8 mouse cellular contexts compared by ENCODE assay signal in genomic region chr15:85867696-85868095, GRCm38 (mm10). TPM values are rescaled to one million over a fixed set of nuclear protein-coding genes. Genes with fewer than 3 reads are reported as not detected.
DNase-seq lines count a peak whose midpoint lies in the region; ATAC-seq and TF ChIP-seq lines count a peak whose summit lies in the region.

No protein-coding gene starts in this region.

- no peak overlapping the region for H3K4me2 ChIP-seq in lung, embryonic 16.5 days (ENCODE audit: low read depth, low read length)

- WGBS in embryonic facial prominence, embryonic 10.5 days, result 58% methylated on average over 6 of the region's 6 CpGs
- 40% methylated on average over 6 of the region's 6 CpGs for WGBS in heart, adult 2 months
- whole genome bisulfite sequencing in lung, embryonic 16.5 days, result 41% methylated on average over 6 of the region's 6 CpGs

- peak; percentile 78 for TF ChIP-seq CTCF in ES-Bruce4 (IDR thresholded peaks at IDR 0.05; ENCODE audit: low read depth, low read length)
- peak; percentile 98 for TF ChIP-seq CTCF in heart, adult 2 months (IDR thresholded peaks at IDR 0.05)

- TF ChIP-seq POLR2A in ES-Bruce4 (IDR thresholded peaks at IDR 0.05; ENCODE audit: insufficient read depth, low read length), result no peak
- TF ChIP-seq POLR2A in heart, adult 2 months (IDR thresholded peaks at IDR 0.05; ENCODE audit: insufficient read depth, low read depth, low read length), result no peak

- no peaks in the 10 kb centered on the region for H3K4me1 ChIP-seq in ES-Bruce4 (ENCODE audit: control insufficient read depth, insufficient read depth, low read length)
- H3K4me1 ChIP-seq in embryonic facial prominence, embryonic 10.5 days, result peaks cover under 1% of the 10 kb centered on the region; the same call in 1 of the 2 replicates
- no peaks in the 10 kb centered on the region for H3K4me1 ChIP-seq in heart, adult 2 months (ENCODE audit: control insufficient read depth, insufficient read depth, low read length)
- H3K4me1 ChIP-seq in lung, embryonic 16.5 days (replicated peaks; ENCODE audit: control insufficient read depth, insufficient read depth, low read length), result no peaks in the 10 kb centered on the region

- TF ChIP-seq EP300 in ES-Bruce4 (IDR thresholded peaks at IDR 0.05; ENCODE audit: insufficient read depth, low read depth, low read length), result no peak
- TF ChIP-seq EP300 in heart, adult 2 months (IDR thresholded peaks at IDR 0.05; ENCODE audit: insufficient read depth, low read depth, low read length), result peak; percentile 87; the same call in 1 of the 2 replicates

- H3K27me3 ChIP-seq in ES-Bruce4 (ENCODE audit: control insufficient read depth, insufficient read depth, low read length, poor library complexity, severe bottlenecking), result no peaks in the 10 kb centered on the region
- no peaks in the 10 kb centered on the region for H3K27me3 ChIP-seq in embryonic facial prominence, embryonic 10.5 days (replicated peaks; ENCODE audit: low read depth, poor library complexity, severe bottlenecking)
- no peaks in the 10 kb centered on the region for H3K27me3 ChIP-seq in heart, adult 2 months (ENCODE audit: control insufficient read depth, insufficient read depth, low read length)
- no peaks in the 10 kb centered on the region for H3K27me3 ChIP-seq in lung, embryonic 16.5 days (ENCODE audit: control insufficient read depth, insufficient read depth, low read depth, low read length)

- H3K4me3 ChIP-seq in ES-Bruce4 (ENCODE audit: low read depth, low read length), result no peak overlapping the region
- no peak overlapping the region for H3K4me3 ChIP-seq in embryonic facial prominence, embryonic 10.5 days
- no peak overlapping the region for H3K4me3 ChIP-seq in heart, adult 2 months
- H3K4me3 ChIP-seq in lung, embryonic 16.5 days (ENCODE audit: low read length), result no peak overlapping the region

- intact Hi-C loops in heart, adult 2 months (cut with DNase I), result loop anchor here (1.0 to 5.0 kb wide), 3 partner anchors 151 to 270 kb away; no protein-coding TSS in a partner anchor

- no peaks in the 10 kb centered on the region for H3K9me3 ChIP-seq in ES-Bruce4 (replicated peaks; ENCODE audit: control insufficient read depth, insufficient read depth, low read length, poor library complexity, severe bottlenecking)
- no peaks in the 10 kb centered on the region for H3K9me3 ChIP-seq in embryonic facial prominence, embryonic 10.5 days
- no peaks in the 10 kb centered on the region for H3K9me3 ChIP-seq in lung, embryonic 16.5 days (ENCODE audit: control insufficient read depth, low read length)

- H3K79me2 ChIP-seq in heart, adult 2 months (replicated peaks; ENCODE audit: control insufficient read depth, insufficient read depth, low read length), result no peaks in the 10 kb centered on the region

- H3K27ac ChIP-seq in ES-Bruce4 (ENCODE audit: insufficient read depth, low read length), result no peak overlapping the region
- H3K27ac ChIP-seq in embryonic facial prominence, embryonic 10.5 days (replicated peaks), result no peak overlapping the region
- no peak overlapping the region for H3K27ac ChIP-seq in heart, adult 2 months
- H3K27ac ChIP-seq in lung, embryonic 16.5 days (ENCODE audit: low read length), result no peak overlapping the region

- peaks cover 87% of the 10 kb centered on the region for H3K36me3 ChIP-seq in ES-Bruce4 (ENCODE audit: control insufficient read depth, insufficient read depth, low read length, poor library complexity, severe bottlenecking)
- H3K36me3 ChIP-seq in embryonic facial prominence, embryonic 10.5 days (replicated peaks), result peaks cover 100% of the 10 kb centered on the region
- no peaks in the 10 kb centered on the region for H3K36me3 ChIP-seq in heart, adult 2 months (ENCODE audit: control insufficient read depth, insufficient read depth, low read length)
- peaks cover 69% of the 10 kb centered on the region for H3K36me3 ChIP-seq in lung, embryonic 16.5 days (ENCODE audit: control insufficient read depth, insufficient read depth, low read length)

- H3K9ac ChIP-seq in ES-Bruce4 (ENCODE audit: low read depth, poor library complexity, severe bottlenecking), result no peak overlapping the region
- no peak overlapping the region for H3K9ac ChIP-seq in heart, adult 2 months (ENCODE audit: low read depth, low read length)
- no peak overlapping the region for H3K9ac ChIP-seq in lung, embryonic 16.5 days (ENCODE audit: low read length)

- peak; percentile 82 for DNase-seq in adrenal gland, postnatal 10 days
- peak; percentile 68 for DNase-seq in embryonic facial prominence, embryonic 10.5 days (ENCODE audit: low spot score)
- DNase-seq in heart, adult 2 months, result peak; percentile 64 to 69
- peak; percentile 58 to 79 for DNase-seq in layer of hippocampus, adult 8-10 months (ENCODE audit: low spot score in 2 of 2)
- DNase-seq in right cerebral cortex, postnatal 14 days, result peak; percentile 72
- DNase-seq in yolk sac, embryonic 10.5 days (ENCODE audit: low spot score), result peak; percentile 48

- ATAC-seq in lung, embryonic 16.5 days (ENCODE audit: low read depth), result peak; percentile 45; the same call in 1 of the 2 replicates

RNA-seq across cellular contexts. Expression of gene Gtse1, which starts 8.2 kb away (rescaled TPM):
- 134 and 138 TPM in 2 replicates for polyA plus RNA-seq in ES-Bruce4 (2011; ENCODE audit: insufficient read depth, insufficient read length, low read depth, missing spikeins)
- 1 to 10 TPM; 4.5 to 5.1 TPM for total RNA-seq in adrenal gland, postnatal 10 days (2021)
- polyA plus RNA-seq in embryonic facial prominence, embryonic 10.5 days (2016; fragmentation: Nextera tagmentation; extraction: Ambion mirVana), result 53.2 and 54.3 TPM in 2 replicates
- under 1 TPM; 0.21 to 0.41 TPM for total RNA-seq in heart, adult 2 months (2021)
- 0.53 and 0.61 TPM in 2 replicates for polyA plus RNA-seq in heart, adult 2 months (2012; rRNA removed)
- under 1 TPM; 0.22 to 0.86 (median 0.49) TPM for total RNA-seq in layer of hippocampus, adult 8-10 months (2022)
- 30.5 and 32.5 TPM in 2 replicates for polyA plus RNA-seq in lung, embryonic 16.5 days (2015; fragmentation: Nextera tagmentation; extraction: Ambion mirVana)

RNA-seq across cellular contexts. Expression of gene Trmu, which starts 11.4 kb away (rescaled TPM):
- polyA plus RNA-seq in ES-Bruce4 (2011; ENCODE audit: insufficient read depth, insufficient read length, low read depth, missing spikeins), result 9.1 and 10.0 TPM in 2 replicates
- 10 to 100 TPM; 27.9 to 39.9 TPM for total RNA-seq in adrenal gland, postnatal 10 days (2021)
- polyA plus RNA-seq in embryonic facial prominence, embryonic 10.5 days (2016; fragmentation: Nextera tagmentation; extraction: Ambion mirVana), result 38.9 and 42.5 TPM in 2 replicates
- 10 to 100 TPM; 15.7 to 15.9 TPM for total RNA-seq in heart, adult 2 months (2021)
- 23.5 and 27.8 TPM in 2 replicates for polyA plus RNA-seq in heart, adult 2 months (2012; rRNA removed)
- 10 to 100 TPM; 31.0 to 40.1 (median 35.9) TPM for total RNA-seq in layer of hippocampus, adult 8-10 months (2022)
- 41.6 and 48.8 TPM in 2 replicates for polyA plus RNA-seq in lung, embryonic 16.5 days (2015; fragmentation: Nextera tagmentation; extraction: Ambion mirVana)

RNA-seq across cellular contexts. Expression of gene Ttc38, which starts 35.6 kb away (rescaled TPM):
- 4.4 and 6.3 TPM in 2 replicates for polyA plus RNA-seq in ES-Bruce4 (2011; ENCODE audit: insufficient read depth, insufficient read length, low read depth, missing spikeins)
- 10 to 100 TPM; 20.7 to 25.4 TPM for total RNA-seq in adrenal gland, postnatal 10 days (2021)
- polyA plus RNA-seq in embryonic facial prominence, embryonic 10.5 days (2016; fragmentation: Nextera tagmentation; extraction: Ambion mirVana), result 2.2 and 3.1 TPM in 2 replicates
- 10 to 100 TPM; 15.3 to 21.1 TPM for total RNA-seq in heart, adult 2 months (2021)
- 6.8 and 10.6 TPM in 2 replicates for polyA plus RNA-seq in heart, adult 2 months (2012; rRNA removed)
- 1 to 10 TPM; 5.5 to 9.7 (median 7.4) TPM for total RNA-seq in layer of hippocampus, adult 8-10 months (2022)
- polyA plus RNA-seq in lung, embryonic 16.5 days (2015; fragmentation: Nextera tagmentation; extraction: Ambion mirVana), result 6.4 and 6.8 TPM in 2 replicates

RNA-seq across cellular contexts. Expression of gene Pkdrej, which starts 46.2 kb away (rescaled TPM):
- 0.13 TPM in 1 of 2 replicates, not detected in the other for polyA plus RNA-seq in ES-Bruce4 (2011; ENCODE audit: insufficient read depth, insufficient read length, low read depth, missing spikeins)
- total RNA-seq in adrenal gland, postnatal 10 days (2021), result under 1 TPM; 0.15 to 0.45 TPM
- polyA plus RNA-seq in embryonic facial prominence, embryonic 10.5 days (2016; fragmentation: Nextera tagmentation; extraction: Ambion mirVana), result 0.04 TPM in 2 replicates
- total RNA-seq in heart, adult 2 months (2021), result 1 to 10 TPM; 3.9 to 4.2 TPM
- polyA plus RNA-seq in heart, adult 2 months (2012; rRNA removed), result 1.8 and 3.0 TPM in 2 replicates
- under 1 TPM; 0.72 to 1.00 (median 0.87) TPM for total RNA-seq in layer of hippocampus, adult 8-10 months (2022)
- polyA plus RNA-seq in lung, embryonic 16.5 days (2015; fragmentation: Nextera tagmentation; extraction: Ambion mirVana), result 0.10 and 0.14 TPM in 2 replicates

RNA-seq across cellular contexts. Expression of gene Cdpf1, which starts 56.2 kb away (rescaled TPM):
- polyA plus RNA-seq in ES-Bruce4 (2011; ENCODE audit: insufficient read depth, insufficient read length, low read depth, missing spikeins), result 18.1 and 19.9 TPM in 2 replicates
- total RNA-seq in adrenal gland, postnatal 10 days (2021), result 10 to 100 TPM; 20.7 to 25.4 TPM
- polyA plus RNA-seq in embryonic facial prominence, embryonic 10.5 days (2016; fragmentation: Nextera tagmentation; extraction: Ambion mirVana), result 32.2 and 34.2 TPM in 2 replicates
- total RNA-seq in heart, adult 2 months (2021), result 10 to 100 TPM; 31.6 to 37.3 TPM
- 36.4 and 42.6 TPM in 2 replicates for polyA plus RNA-seq in heart, adult 2 months (2012; rRNA removed)
- 10 to 100 TPM; 15.3 to 27.8 (median 23.7) TPM for total RNA-seq in layer of hippocampus, adult 8-10 months (2022)
- 33.8 and 43.5 TPM in 2 replicates for polyA plus RNA-seq in lung, embryonic 16.5 days (2015; fragmentation: Nextera tagmentation; extraction: Ambion mirVana)

Comparison
In these comparisons a context has a peak if more than half of its experiments do, and no peak if none do; other contexts are left out.
1. RNA of gene Gtse1, which starts 8.2 kb away (polyA plus RNA-seq): 134 to 138 TPM in ES-Bruce4, 53.2 to 54.3 TPM in embryonic facial prominence, embryonic 10.5 days and 30.5 to 32.5 TPM in lung, embryonic 16.5 days; 0.53 to 0.61 TPM in heart, adult 2 months; every median in the first group is over 10 times any median in the second.
2. Peak in every context shown above with its lines, with median percentiles within 50 percentile points of each other: DNase-seq.